Mouse (Mus musculus): ENCODE measurements at regions not wholly inside any gene's neighbourhood (a gene's known extent, or its start where the extent isn't known, plus 50 kb on each side); places are given as distances from the start of the nearest gene placed in this dataset.

GRCm38 (mm10) chr10:111620927-111621676 is 115.0 kb downstream of the Phlda1 start:
- TF ChIP-seq NRF1 (IDR thresholded peaks at IDR 0.05; ENCODE audit: insufficient read depth, low read depth, low read length, poor library complexity, severe bottlenecking) = no peak
- no peak for TF ChIP-seq CTCF (IDR thresholded peaks at IDR 0.05 in 2 of 3, conservative IDR thresholded peaks at IDR 0.05 in 1 of 3; ENCODE audit: control insufficient read depth in 1 of 3, insufficient read depth in 1 of 3, low read depth in 2 of 3, low read length in 3 of 3, poor library complexity in 1 of 3, severe bottlenecking in 1 of 3)
- TF ChIP-seq MEF2A (IDR thresholded peaks at IDR 0.05; ENCODE audit: extremely low read depth, insufficient replicate concordance, low read depth, low read length, poor library complexity, severe bottlenecking) = no peak
- no peak for TF ChIP-seq POLR2A (IDR thresholded peaks at IDR 0.05; ENCODE audit: control insufficient read depth in 1 of 2, insufficient read depth in 1 of 2, low read depth in 1 of 2, low read length in 2 of 2, poor library complexity in 1 of 2)
- TF ChIP-seq CHD2 (IDR thresholded peaks at IDR 0.05; ENCODE audit: low read length) = no peak
- TF ChIP-seq EP300 (IDR thresholded peaks at IDR 0.05; ENCODE audit: low read depth in 1 of 2, low read length in 2 of 2) = no peak
- no peak for TF ChIP-seq MYC (IDR thresholded peaks at IDR 0.05; ENCODE audit: low read depth, low read length)
- no peak for TF ChIP-seq UBTF (IDR thresholded peaks at IDR 0.05; ENCODE audit: borderline replicate concordance, insufficient read depth, low read depth, low read length)
- TF ChIP-seq JUND (IDR thresholded peaks at IDR 0.05; ENCODE audit: low read depth, low read length) = no peak
- no peak for TF ChIP-seq ZC3H11A (IDR thresholded peaks at IDR 0.05; ENCODE audit: low read depth, low read length)
- no peak for TF ChIP-seq ZNF384 (IDR thresholded peaks at IDR 0.05; ENCODE audit: low read depth, low read length)
- TF ChIP-seq MAX (IDR thresholded peaks at IDR 0.05; ENCODE audit: low read length) = no peak
- TF ChIP-seq POLR2AphosphoS2 (IDR thresholded peaks at IDR 0.05; ENCODE audit: low read length) = no peak

All from MEL (cell line).